Mouse (Mus musculus): ENCODE measurements around the gene Cdipt.

The Cdipt gene

GRCm38 (mm10) chr7:127024755-127025555, 49.2 kb downstream of the Cdipt start:
- peak; percentile 87 for DNase-seq (ENCODE audit: low read depth)

GRCm38 (mm10) chr7:127025556-127026160, 49.9 kb downstream of the Cdipt start:
- DNase-seq (ENCODE audit: low read depth), result peak; percentile 73

- peak; percentile 76 for DNase-seq (ENCODE audit: low read depth)
Measured at GRCm38 (mm10) chr7:127026161-127026600, 50.5 kb downstream of the Cdipt start.

- no peak for DNase-seq (ENCODE audit: low read depth)
Measured at GRCm38 (mm10) chr7:127026616-127026983, 50.9 kb downstream of the Cdipt start.

- peak; percentile 99 for DNase-seq (ENCODE audit: low read depth)
Measured at GRCm38 (mm10) chr7:127026984-127027726, 51.4 kb downstream of the Cdipt start, which contains the start of gene Maz. Gene Maz, minus strand, starts transcription at chr7:127027037.

- DNase-seq (ENCODE audit: low read depth), result no peak
Measured at GRCm38 (mm10) chr7:127027885-127028284, 52.2 kb downstream of the Cdipt start.
